14 mouse cellular contexts compared by ENCODE assay signal in the genomic region with DNA sequence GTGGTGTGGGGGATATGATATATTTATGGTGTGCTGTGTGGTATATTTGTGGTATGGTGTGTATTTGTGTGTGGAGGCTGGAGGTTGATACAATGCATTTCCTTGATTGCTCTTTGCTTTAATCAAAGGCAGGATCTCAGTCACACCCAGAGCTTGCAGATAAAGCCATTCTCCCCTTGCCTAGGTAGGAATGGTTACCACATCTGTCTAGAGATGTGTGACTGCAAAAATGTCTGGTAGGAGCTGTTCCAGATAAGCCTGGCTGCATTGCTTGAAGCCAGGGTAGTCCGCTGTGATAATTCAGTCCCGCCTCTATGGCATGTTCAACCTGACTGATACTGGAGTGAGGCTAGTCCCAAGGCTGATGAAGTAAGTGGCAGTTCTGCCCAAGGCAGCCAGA. TPM values are rescaled to one million over a fixed set of nuclear protein-coding genes. Genes with fewer than 3 reads are reported as not detected.
DNase-seq lines count a peak whose midpoint lies in the region; ATAC-seq and TF ChIP-seq lines count a peak whose summit lies in the region.
"Had no signal": no experiment of that assay in that cellular context is flagged by ENCODE, and none has a peak within 500 bp of the region (broad histone marks: within the 10 kb centered on the region; RNA-seq: fewer than 3 reads in every experiment).

No protein-coding gene starts in this region.

- H3K27ac ChIP-seq in heart, embryonic 12.5 days (ENCODE audit: poor library complexity, severe bottlenecking) = no peak overlapping the region
- peak overlapping the region; percentile 74 for H3K27ac ChIP-seq in forebrain, embryonic 15.5 days (replicated peaks)
- H3K27ac ChIP-seq in liver, postnatal 0 days (ENCODE audit: low read depth) = no peak overlapping the region
- H3K27ac ChIP-seq in kidney, embryonic 14.5 days (ENCODE audit: low read depth, low read length) = no peak overlapping the region
- H3K27ac ChIP-seq: embryonic facial prominence, embryonic 15.5 days; lung, embryonic 15.5 days had no signal

- no peak overlapping the region for H3K4me2 ChIP-seq in heart, embryonic 12.5 days
- no peak overlapping the region for H3K4me2 ChIP-seq in forebrain, embryonic 15.5 days (replicated peaks)
- no peak overlapping the region for H3K4me2 ChIP-seq in liver, postnatal 0 days (ENCODE audit: low read depth, low read length)
- no peak overlapping the region for H3K4me2 ChIP-seq in kidney, embryonic 14.5 days (replicated peaks; ENCODE audit: low read depth, low read length)
- H3K4me2 ChIP-seq: embryonic facial prominence, embryonic 15.5 days; heart, embryonic 11.5 days; lung, embryonic 15.5 days had no signal

- H3K4me1 ChIP-seq in heart, embryonic 12.5 days (replicated peaks) = peaks cover 19% of the 10 kb centered on the region
- H3K4me1 ChIP-seq in G1E (ENCODE audit: insufficient read depth, low read depth, low read length) = peaks cover 23% of the 10 kb centered on the region
- peaks cover 33% of the 10 kb centered on the region for H3K4me1 ChIP-seq in forebrain, embryonic 15.5 days
- H3K4me1 ChIP-seq in liver, postnatal 0 days (ENCODE audit: insufficient read depth) = peaks cover 12% of the 10 kb centered on the region
- H3K4me1 ChIP-seq in kidney, embryonic 14.5 days (ENCODE audit: control insufficient read depth, insufficient read depth, low read length) = no peaks in the 10 kb centered on the region
- H3K4me1 ChIP-seq: embryonic facial prominence, embryonic 15.5 days; lung, embryonic 15.5 days had no signal

- WGBS in heart, embryonic 12.5 days = 12% methylated on average over 2 of the region's 2 CpGs
- 43% methylated on average over 2 of the region's 2 CpGs for WGBS in forebrain, embryonic 15.5 days
- 68% methylated on average over 2 of the region's 2 CpGs for WGBS in liver, postnatal 0 days (ENCODE audit: insufficient replicate concordance)
- WGBS in kidney, embryonic 14.5 days = 90% methylated on average over 2 of the region's 2 CpGs

- no peaks in the 10 kb centered on the region for H3K36me3 ChIP-seq in heart, embryonic 12.5 days
- peaks cover 17% of the 10 kb centered on the region for H3K36me3 ChIP-seq in G1E (replicated peaks)
- no peaks in the 10 kb centered on the region for H3K36me3 ChIP-seq in forebrain, embryonic 15.5 days
- no peaks in the 10 kb centered on the region for H3K36me3 ChIP-seq in liver, postnatal 0 days (replicated peaks; ENCODE audit: insufficient read depth, low read length)
- H3K36me3 ChIP-seq in kidney, embryonic 14.5 days (ENCODE audit: control insufficient read depth, insufficient read depth, low read length) = no peaks in the 10 kb centered on the region
- H3K36me3 ChIP-seq: embryonic facial prominence, embryonic 15.5 days; lung, embryonic 15.5 days had no signal

- DNase-seq in heart, adult 8-10 months (ENCODE audit: low spot score) = no peak
- no peak for DNase-seq in G1E (ENCODE audit: low spot score)
- DNase-seq in liver, postnatal 0 days = no peak
- no peak for DNase-seq in natural killer cell, adult 2 months (ENCODE audit: low spot score in 2 of 2)
- DNase-seq: cerebellum, postnatal 25 days; kidney, postnatal 14 days had no signal

- no peak overlapping the region for H3K9ac ChIP-seq in heart, embryonic 12.5 days
- H3K9ac ChIP-seq in forebrain, embryonic 15.5 days (replicated peaks) = no peak overlapping the region
- H3K9ac ChIP-seq in liver, postnatal 0 days (replicated peaks) = no peak overlapping the region
- H3K9ac ChIP-seq in kidney, embryonic 14.5 days (ENCODE audit: low read depth, low read length) = no peak overlapping the region
- H3K9ac ChIP-seq: embryonic facial prominence, embryonic 15.5 days; lung, embryonic 15.5 days had no signal

- no peak overlapping the region for H3K4me3 ChIP-seq in heart, embryonic 12.5 days
- no peak overlapping the region for H3K4me3 ChIP-seq in G1E (ENCODE audit: low read depth, low read length)
- H3K4me3 ChIP-seq in forebrain, embryonic 15.5 days = no peak overlapping the region
- H3K4me3 ChIP-seq in liver, postnatal 0 days (ENCODE audit: low read depth, low read length) = no peak overlapping the region
- no peak overlapping the region for H3K4me3 ChIP-seq in kidney, embryonic 14.5 days (ENCODE audit: low read length)
- H3K4me3 ChIP-seq: embryonic facial prominence, embryonic 15.5 days; lung, embryonic 15.5 days had no signal

- no peak for TF ChIP-seq CTCF in G1E (IDR thresholded peaks at IDR 0.05; ENCODE audit: low read depth, low read length)
- no peak for TF ChIP-seq CTCF in liver, postnatal 0 days (IDR thresholded peaks at IDR 0.05; ENCODE audit: low read depth)

- ATAC-seq in heart, embryonic 12.5 days (ENCODE audit: insufficient number of reproducible peaks, low FRiP score) = 0 out of 2 replicates have a peak, but pooled peaks have one; percentile 22
- peak; percentile 68 for ATAC-seq in G1E (ENCODE audit: extremely low read depth, insufficient number of reproducible peaks, low FRiP score, poor library complexity, severe bottlenecking)
- ATAC-seq in forebrain, embryonic 15.5 days (replicated peaks) = peak; percentile 59
- peak; percentile 79 for ATAC-seq in liver, postnatal 0 days
- ATAC-seq in kidney, embryonic 14.5 days (ENCODE audit: low FRiP score, low TSS enrichment) = no peak
- ATAC-seq in monocyte, adult 5-6 weeks (replicated peaks; ENCODE audit: insufficient number of reproducible peaks, low FRiP score, low TSS enrichment, poor library complexity, severe bottlenecking) = no peak
- ATAC-seq: inflammation-experienced regulatory T-cells, adult 6 months had no signal

- peak; percentile 50; the same call in 1 of the 2 replicates for TF ChIP-seq EP300 in liver, postnatal 0 days (IDR thresholded peaks at IDR 0.05; ENCODE audit: low read depth)

- no peaks in the 10 kb centered on the region for H3K9me3 ChIP-seq in heart, embryonic 12.5 days (replicated peaks)
- no peaks in the 10 kb centered on the region for H3K9me3 ChIP-seq in G1E (replicated peaks)
- no peaks in the 10 kb centered on the region for H3K9me3 ChIP-seq in forebrain, embryonic 15.5 days
- no peaks in the 10 kb centered on the region for H3K9me3 ChIP-seq in liver, postnatal 0 days (ENCODE audit: low read length)
- no peaks in the 10 kb centered on the region for H3K9me3 ChIP-seq in kidney, embryonic 14.5 days (ENCODE audit: control insufficient read depth, low read length)
- H3K9me3 ChIP-seq: embryonic facial prominence, embryonic 15.5 days; lung, embryonic 15.5 days had no signal

- no peaks in the 10 kb centered on the region for H3K27me3 ChIP-seq in heart, embryonic 12.5 days (replicated peaks)
- no peaks in the 10 kb centered on the region for H3K27me3 ChIP-seq in G1E (ENCODE audit: insufficient read depth, low read length)
- no peaks in the 10 kb centered on the region for H3K27me3 ChIP-seq in forebrain, embryonic 15.5 days
- no peaks in the 10 kb centered on the region for H3K27me3 ChIP-seq in liver, postnatal 0 days (ENCODE audit: insufficient read depth, low read length)
- no peaks in the 10 kb centered on the region for H3K27me3 ChIP-seq in kidney, embryonic 14.5 days (ENCODE audit: control insufficient read depth, insufficient read depth, low read length)
- H3K27me3 ChIP-seq: embryonic facial prominence, embryonic 15.5 days had no signal

RNA-seq across cellular contexts. Expression of a gene that starts 19.9 kb away (rescaled TPM):
- 86.1 and 86.3 TPM in 2 replicates for polyA plus RNA-seq in heart, embryonic 12.5 days (2016; fragmentation: Nextera tagmentation; extraction: Ambion mirVana)
- 10 to 100 TPM; 44.2 to 48.0 (median 46.4) TPM for total RNA-seq in heart, adult 8-10 months (2022)
- total RNA-seq in G1E (2014; fragmentation: Nextera tagmentation) = 60.6 and 97.7 TPM in 2 replicates
- total RNA-seq in G1E (2017) = 119 and 127 TPM in 2 replicates
- polyA plus RNA-seq in G1E (2012) = 11.4 and 22.6 TPM in 2 replicates
- 146 and 160 TPM in 2 replicates for polyA plus RNA-seq in forebrain, embryonic 15.5 days (2015; fragmentation: Nextera tagmentation; extraction: Ambion mirVana)
- polyA plus RNA-seq in liver, postnatal 0 days (2015; fragmentation: Nextera tagmentation; extraction: Ambion mirVana) = 18.4 and 18.7 TPM in 2 replicates
- 64.3 and 107 TPM in 2 replicates for polyA plus RNA-seq in kidney, embryonic 14.5 days (2014; fragmentation: Nextera tagmentation; extraction: Ambion mirVana)
- 103 to 177 TPM (median 151 TPM) in 3 replicates for total RNA-seq in monocyte, adult 5-6 weeks (2017)

RNA-seq across cellular contexts. Expression of a gene that starts 45.4 kb away (rescaled TPM):
- polyA plus RNA-seq in heart, embryonic 12.5 days (2016; fragmentation: Nextera tagmentation; extraction: Ambion mirVana) = 7.5 and 9.0 TPM in 2 replicates
- 1 to 10 TPM; 6.1 to 7.2 (median 6.5) TPM for total RNA-seq in heart, adult 8-10 months (2022)
- 16.9 and 17.6 TPM in 2 replicates for total RNA-seq in G1E (2014; fragmentation: Nextera tagmentation)
- 13.9 and 20.0 TPM in 2 replicates for total RNA-seq in G1E (2017)
- polyA plus RNA-seq in G1E (2012) = 17.4 and 19.7 TPM in 2 replicates
- polyA plus RNA-seq in forebrain, embryonic 15.5 days (2015; fragmentation: Nextera tagmentation; extraction: Ambion mirVana) = 12.4 and 12.8 TPM in 2 replicates
- 3.8 TPM in 2 replicates for polyA plus RNA-seq in liver, postnatal 0 days (2015; fragmentation: Nextera tagmentation; extraction: Ambion mirVana)
- polyA plus RNA-seq in kidney, embryonic 14.5 days (2014; fragmentation: Nextera tagmentation; extraction: Ambion mirVana) = 13.0 and 15.0 TPM in 2 replicates
- 20.8 to 40.3 TPM (median 22.5 TPM) in 3 replicates for total RNA-seq in monocyte, adult 5-6 weeks (2017)

RNA-seq across cellular contexts. Expression of a gene that starts 45.8 kb away (rescaled TPM):
- 63.5 and 63.9 TPM in 2 replicates for polyA plus RNA-seq in heart, embryonic 12.5 days (2016; fragmentation: Nextera tagmentation; extraction: Ambion mirVana)
- total RNA-seq in heart, adult 8-10 months (2022) = 10 to 100 TPM; 21.6 to 28.9 (median 24.7) TPM
- total RNA-seq in G1E (2014; fragmentation: Nextera tagmentation) = 55.2 and 58.9 TPM in 2 replicates
- total RNA-seq in G1E (2017) = 180 and 190 TPM in 2 replicates
- polyA plus RNA-seq in G1E (2012) = 12.6 and 20.2 TPM in 2 replicates
- 116 and 119 TPM in 2 replicates for polyA plus RNA-seq in forebrain, embryonic 15.5 days (2015; fragmentation: Nextera tagmentation; extraction: Ambion mirVana)
- polyA plus RNA-seq in liver, postnatal 0 days (2015; fragmentation: Nextera tagmentation; extraction: Ambion mirVana) = 19.4 and 22.8 TPM in 2 replicates
- polyA plus RNA-seq in kidney, embryonic 14.5 days (2014; fragmentation: Nextera tagmentation; extraction: Ambion mirVana) = 72.3 and 79.2 TPM in 2 replicates
- 199 to 267 TPM (median 223 TPM) in 3 replicates for total RNA-seq in monocyte, adult 5-6 weeks (2017)

Comparison
In these comparisons a context has a peak if more than half of its experiments do, and no peak if none do; other contexts are left out.
1. ATAC-seq: peak in heart, embryonic 12.5 days (single experiment), G1E (single experiment), forebrain, embryonic 15.5 days (single experiment) and liver, postnatal 0 days (single experiment); none in kidney, embryonic 14.5 days (single experiment) and monocyte, adult 5-6 weeks (single experiment).